Mouse (Mus musculus) frontal cortex, postnatal 10 days (tissue): ENCODE results near the gene Unc5c.

Experiments used
- DNase-seq, 2 experiments: peaks; one replicate each; pipeline ENCODE4 v3.0.0; 2022; ENCODE audit warnings: low spot score in 2 of 2, mixed read lengths in 1 of 2

Unc5c gene

DNA sequence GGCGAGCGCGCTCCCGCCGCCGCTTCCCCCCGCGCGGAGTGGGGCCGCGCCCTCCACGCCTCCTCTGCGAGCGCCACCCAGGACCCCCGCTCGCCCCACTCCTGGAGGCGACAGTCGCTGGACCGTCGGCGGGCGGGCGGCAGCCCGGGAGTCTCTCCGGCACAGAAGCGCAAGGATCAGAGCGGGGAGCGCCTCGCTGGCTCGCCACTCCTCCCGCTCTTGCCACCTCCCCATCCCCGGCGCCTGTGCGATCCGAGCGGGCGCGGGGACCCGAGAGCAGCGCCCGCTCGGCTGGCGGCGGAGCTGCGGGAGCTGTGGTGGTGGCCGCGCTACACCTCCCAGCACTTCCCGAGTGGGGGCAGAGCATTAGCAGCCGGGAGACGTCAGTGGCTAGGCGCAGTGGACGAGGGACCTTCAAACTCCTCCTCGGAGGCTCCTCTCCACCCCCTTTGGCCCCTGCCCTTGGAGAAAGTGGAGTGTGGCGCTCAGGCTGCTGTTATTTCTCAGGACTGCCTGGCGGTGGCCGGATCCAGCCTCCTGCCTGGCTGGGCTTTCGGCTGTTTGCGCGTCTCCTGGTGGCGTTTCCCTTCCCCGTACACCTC lies at the start of gene Unc5c:
Gene Unc5c (plus strand): TSS at position 113 of the 602 bp plus-strand sequence.
- DNase-seq: peak; percentile 63 to 76

DNA sequence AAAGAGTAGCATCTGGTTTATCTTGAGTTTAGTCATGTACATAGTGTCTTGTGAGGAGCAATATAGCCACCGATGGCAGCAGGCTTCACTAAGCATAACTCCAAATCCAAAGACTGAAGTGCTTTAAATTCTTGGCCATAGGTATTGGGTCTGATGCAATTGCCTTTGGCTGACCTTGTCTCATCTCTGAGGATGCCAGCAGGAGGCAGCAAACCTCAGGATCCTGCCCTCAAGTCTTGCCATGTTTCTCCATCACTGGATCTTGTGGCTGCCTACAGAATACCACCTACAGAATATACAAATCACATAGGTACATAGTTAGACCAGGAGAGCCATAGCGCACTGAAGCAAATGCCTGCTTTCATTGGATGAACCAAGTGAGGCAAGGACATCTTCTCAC lies 7.5 kb upstream of the Unc5c start:
- no peak for DNase-seq

DNA sequence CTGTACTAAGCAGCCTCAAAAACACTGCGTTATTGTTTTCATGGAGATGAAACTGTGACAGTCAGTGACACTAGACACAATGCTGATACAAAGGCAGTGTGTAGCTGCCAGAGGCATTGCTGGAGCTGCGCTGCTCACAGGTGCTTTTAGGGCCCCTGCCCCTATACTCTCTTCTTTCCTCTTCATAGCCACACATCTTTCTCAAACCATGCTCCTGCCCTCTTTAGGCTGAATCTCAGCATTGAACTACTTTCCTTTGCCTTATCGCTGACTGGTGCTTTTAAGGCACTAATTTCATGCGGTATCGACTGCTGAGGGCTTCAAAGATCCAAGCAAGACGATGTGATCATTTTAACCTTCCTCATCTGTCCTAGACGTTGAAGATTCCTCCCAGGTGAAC lies 2.5 kb upstream of the Unc5c start:
- DNase-seq: no peak

DNA sequence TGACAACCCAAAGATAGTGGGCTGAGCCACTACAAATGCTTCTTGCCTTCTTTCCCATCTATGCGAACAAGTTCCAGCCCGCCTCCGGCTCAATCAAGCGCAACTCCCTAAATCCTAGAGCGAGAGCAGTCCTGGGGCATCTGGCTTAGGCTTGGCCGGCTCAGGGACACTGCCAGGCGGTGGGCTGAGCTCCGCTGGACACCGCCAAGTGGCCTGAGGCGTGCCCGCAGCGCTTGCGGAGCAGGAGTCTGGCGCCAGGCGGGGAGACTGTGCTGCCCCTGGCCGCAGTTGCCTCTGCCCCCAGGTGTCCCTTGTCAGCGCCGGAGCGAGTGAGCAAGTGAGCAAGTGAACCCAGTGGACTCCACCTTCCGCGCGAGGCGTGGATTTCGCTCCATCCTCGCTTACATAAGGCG lies 319 bp upstream of the Unc5c start:
- peak; percentile 31 to 62 for DNase-seq

DNA sequence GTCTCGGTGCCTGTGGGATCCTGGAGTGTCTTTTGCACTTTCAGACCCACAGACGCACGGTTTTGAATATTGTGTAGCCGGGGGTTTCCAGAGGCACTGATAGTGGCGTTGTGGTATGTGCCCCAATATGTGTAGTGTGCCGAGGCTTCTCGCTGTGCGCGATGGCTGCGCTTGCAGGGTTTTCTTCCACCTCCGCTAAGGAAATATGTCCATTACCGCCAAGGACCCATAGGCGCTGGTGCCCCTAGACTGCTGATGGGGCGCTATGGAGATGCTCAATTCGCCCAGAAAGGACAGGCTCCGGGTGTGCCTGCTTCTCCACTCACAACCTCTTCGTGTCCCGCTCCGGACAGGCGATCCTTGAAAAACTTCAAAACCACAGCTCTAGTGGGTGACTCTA lies 1.0 kb downstream of the Unc5c start:
- peak in 1 of 2 experiments; percentile 37 for DNase-seq

DNA sequence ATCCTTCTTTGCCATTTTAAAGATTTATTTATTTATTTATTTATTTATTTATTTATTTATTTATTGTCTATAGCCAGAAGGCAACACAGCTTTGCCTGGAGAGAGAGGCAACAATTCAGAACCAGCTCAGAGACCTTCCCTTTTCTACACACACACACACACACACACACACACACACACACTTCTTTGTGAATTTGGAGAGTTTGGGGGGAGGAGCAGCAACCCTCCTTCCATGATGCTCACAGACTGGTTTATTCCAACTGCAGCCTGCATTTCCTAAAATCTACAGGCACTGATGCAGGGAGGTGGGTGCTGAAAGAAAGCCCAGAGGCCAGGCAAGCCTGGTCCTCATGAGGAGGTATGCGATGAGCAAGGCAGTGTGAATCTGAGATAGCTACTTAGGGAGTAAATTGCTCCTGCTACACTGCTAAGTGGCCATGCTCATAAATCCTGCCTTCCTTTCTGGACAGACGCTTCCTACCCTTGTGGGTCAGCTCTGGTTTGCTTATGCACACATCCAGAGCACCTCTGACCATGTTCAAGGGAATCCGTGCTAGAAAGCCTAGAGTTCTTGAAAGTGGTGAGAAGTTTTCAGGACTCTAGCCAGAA lies 1.8 kb downstream of the Unc5c start:
- DNase-seq: no peak

DNA sequence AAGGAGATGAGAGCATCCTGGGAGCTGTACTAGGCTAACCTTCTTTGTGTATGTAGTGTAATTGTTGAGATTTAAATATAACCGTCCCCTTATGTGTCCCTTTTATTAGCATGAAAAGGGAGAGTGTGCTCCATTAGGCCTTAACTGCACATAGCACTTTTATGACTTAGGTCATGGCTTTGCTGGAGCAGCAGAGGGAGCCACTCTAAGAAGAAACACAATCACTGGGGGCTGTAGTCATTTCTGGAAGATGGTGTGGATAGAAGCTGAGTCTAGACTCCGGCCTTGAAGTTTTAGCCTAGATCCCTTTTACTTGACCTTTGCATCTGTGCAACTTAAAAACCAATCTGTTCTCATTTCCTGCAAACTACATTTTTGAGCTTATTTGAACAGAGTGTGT lies 4.3 kb downstream of the Unc5c start:
- DNase-seq: no peak

DNA sequence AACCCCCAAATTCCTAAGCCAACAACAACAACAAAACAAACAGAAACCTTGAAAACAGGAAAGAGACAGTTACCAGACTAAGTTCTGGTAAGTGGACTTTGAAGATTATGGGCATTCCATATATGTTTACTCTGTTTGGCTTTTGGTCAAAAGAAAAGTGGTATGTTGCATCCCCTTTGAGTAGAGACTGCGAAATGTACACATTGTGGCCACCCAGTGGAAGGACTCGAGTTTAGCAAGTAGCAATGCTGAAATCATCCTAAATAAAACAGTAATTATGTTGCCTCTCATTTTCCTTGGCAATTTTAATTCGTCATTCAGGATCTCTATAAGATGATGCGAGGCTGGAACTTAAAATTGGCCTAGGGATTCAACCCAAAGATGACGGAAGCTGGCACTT lies 8.2 kb downstream of the Unc5c start:
- no peak for DNase-seq

DNA sequence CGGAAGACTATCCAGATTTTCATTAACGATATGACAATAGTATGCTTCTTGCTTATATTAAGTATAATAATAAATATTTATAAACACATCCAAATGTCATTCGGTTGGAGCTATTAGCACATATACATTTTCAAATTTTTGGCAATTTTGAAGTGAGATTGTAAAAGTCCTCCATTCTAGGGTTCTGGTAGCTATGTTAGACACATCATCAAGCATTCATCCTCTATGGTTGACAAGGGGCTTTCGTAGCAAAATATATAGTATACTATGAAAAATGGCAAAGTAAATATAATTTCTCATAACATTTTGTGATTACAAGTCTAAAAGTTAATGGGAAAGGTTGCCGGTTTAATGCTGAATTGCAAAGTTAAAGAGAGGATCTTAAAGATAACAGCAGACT lies 10.4 kb downstream of the Unc5c start:
- no peak for DNase-seq

DNA sequence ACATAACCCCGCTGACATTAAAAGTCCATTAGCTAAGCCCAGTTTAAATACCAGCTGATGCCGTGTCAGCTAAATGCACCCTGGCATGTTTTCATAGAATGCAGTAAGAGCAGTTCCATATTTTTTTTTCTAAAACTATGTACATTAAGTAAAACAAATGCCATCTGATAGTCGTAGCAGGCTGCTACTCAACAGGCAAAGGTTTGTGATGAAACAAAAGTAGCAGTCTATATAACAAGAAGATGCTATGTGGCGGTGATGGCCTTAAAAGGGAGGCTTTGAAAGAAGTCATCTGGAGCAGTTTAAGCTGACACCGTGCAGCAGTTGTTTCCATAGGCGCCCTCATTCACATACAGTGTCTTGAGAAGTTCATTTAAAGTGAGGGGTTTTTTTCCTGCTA lies 10.9 kb downstream of the Unc5c start:
- no peak for DNase-seq

DNA sequence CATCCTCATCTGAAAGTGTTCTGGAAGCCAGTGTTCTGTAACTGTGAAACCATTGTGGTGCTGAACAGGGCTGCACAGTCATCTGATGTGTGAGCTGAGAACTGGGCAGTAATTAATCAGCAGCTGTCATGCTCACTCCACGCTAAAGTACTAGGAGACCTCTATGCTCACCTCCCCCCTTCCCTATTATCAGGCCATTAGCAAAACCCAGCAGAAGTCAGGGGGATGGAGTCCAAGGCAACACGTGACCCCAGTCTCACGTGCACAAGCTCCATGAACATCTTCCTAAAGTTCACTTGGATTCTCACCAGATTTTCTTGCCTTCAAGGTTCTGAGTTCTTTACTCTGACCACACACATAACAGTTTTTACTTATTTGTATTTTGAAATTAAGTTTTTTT lies 11.7 kb downstream of the Unc5c start:
- DNase-seq: no peak

DNA sequence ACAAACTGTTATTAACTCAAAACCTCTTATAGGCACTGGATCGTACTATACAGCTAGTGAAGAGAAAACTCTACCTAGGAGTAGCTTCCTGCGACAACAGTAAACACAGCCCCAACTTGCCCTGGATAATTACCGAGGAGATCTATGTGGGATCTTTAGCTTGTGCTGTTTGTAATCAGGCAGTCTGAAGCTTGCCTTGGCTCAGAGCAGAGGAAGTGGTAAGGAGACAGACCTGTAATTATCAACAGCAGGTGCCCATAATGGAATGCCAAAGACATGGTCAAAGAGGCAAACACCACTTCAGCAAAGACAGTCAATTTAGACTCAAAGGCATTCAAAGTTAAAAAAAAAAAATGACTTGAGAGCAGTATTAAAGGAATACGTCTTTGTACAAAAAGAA lies 17.4 kb downstream of the Unc5c start:
- no peak for DNase-seq

DNA sequence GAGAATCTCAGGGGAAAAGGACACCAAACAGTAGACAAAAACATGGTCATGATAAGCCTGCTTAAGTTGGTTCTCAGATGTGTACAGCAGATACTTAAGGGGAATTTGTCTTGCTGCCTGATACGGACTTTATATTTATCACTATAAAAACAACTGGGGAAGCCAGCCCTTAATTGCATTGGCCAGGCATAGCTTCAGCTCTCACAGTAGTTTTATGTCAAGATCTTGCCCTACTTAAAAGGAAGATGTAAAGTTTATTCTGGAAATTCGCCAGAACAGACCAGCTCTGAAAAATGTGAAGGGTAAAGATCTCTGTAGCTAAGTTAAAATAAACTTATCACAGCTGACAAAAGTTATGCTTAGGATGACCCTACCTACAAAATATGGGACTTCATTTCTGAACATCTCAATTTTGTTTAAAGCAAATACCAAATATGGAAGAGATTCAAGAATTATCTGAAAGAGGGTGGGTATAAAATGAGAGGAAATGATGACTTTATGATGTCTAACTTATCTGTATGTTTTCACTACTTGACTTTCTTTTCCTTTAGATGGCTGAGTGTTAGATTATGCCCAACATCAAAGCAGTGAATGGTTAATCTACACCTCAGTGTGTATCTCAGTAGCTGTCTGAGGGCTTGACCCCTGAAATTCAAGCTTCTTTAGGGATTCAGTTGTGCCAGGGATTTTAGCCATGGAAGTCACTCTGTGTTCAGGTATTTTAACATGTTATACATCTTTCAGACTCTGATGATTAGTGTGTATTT lies 18.8 kb downstream of the Unc5c start:
- no peak for DNase-seq

DNA sequence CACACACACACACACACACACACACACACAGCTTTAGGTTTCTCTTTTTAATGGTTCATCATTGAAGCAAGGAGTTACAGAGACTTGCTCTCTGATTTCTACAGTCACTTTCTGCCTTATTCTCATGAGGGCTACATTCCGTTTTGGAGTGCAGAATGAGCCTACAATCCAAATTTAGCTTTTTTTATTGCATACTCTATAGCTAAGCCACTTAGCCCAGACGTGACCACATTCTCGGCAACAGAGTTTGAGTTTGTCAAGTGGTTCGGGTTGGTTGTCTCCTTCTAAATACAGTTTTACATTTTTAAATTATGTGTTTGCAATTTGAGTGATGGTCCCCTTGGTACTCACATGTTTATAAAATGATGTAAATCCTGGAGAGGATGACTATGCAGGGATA lies 20.2 kb downstream of the Unc5c start:
- no peak for DNase-seq

DNA sequence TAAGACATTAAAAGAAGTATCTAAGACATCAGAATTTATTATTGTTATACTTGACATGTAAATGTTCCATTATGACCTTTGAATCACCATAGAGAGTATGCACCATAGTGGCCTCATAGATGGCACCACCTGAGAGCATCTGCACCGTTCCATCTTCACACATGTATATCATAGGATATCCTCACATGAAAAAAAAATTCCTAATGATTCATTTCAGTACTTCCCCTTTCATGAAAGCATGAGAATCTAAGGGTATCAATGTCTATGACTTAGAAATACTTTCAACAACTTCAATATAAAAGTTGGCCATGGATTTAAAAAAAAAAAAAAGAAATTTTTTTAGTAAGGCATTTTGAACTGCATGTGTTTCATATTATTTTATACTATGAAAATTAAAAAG lies 25.6 kb downstream of the Unc5c start:
- no peak for DNase-seq

DNA sequence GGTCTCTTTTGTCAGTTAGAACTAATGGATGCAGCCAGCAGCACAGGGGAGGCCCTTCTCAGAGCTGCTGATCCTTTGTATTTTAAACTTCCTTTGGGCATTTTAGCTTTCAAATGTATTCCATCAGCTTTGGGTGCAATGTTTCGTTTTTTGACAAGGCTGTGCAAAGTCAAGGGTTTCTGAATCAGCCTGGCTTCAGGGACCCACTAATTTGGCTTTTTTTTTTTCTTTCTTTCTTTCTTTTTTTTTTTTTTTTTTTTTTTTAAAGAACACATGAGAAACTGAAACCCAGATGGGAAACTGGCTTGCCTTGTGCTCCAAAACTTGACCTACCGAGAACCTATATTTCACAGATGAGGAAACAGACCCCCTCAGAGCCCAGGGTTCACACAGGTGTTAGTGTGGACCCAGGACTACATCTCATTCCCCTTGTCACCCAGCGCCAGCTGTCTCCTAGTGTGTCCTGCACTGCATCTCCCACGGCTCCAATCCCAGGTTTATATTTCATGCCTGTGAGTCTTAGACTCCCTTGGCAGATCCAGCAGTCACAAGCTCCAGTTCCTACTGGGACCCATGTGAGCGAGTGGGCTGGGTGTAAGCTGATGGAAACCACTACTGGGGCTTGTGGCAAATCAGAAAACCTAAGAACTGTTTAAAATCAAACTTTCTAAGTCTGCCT lies 26.4 kb downstream of the Unc5c start:
- no peak for DNase-seq

DNA sequence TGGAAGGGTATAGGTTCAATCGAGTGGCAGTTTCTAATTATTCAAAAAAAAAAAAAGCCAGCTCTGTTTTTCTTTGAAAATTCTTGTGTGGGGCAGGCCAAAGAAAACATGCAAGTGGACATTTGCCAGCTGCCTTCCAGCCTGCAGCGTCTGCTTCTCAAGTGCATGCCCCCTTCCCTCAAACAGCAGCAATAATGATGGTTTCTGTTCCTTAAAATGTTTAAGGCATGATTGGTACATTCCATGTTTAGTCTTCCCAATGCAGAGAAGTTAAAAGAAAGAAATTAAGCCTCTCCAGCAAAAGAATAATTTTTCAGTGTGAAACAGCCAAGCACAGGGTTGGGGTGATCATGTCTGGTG lies 26.9 kb downstream of the Unc5c start:
- DNase-seq: no peak

DNA sequence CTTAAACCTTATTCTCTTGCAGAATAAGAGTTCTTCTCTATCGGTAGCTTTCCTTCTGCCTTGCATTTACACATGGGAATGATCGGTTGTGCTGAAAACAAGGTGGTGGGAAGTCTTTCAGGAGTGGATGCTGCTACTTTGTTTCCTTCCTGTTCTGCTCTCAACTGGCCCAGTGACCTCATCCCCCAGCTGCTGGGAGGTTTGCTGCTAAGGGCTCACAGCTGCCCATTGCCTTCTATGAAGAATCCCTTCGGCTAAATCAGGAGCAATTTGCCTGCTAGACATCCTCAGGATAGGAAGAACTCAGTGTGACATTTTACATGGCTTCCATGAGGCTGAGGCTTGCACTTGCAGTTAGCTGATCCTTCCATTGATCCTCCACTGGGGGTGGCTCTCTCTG lies 28.0 kb downstream of the Unc5c start:
- no peak for DNase-seq

DNA sequence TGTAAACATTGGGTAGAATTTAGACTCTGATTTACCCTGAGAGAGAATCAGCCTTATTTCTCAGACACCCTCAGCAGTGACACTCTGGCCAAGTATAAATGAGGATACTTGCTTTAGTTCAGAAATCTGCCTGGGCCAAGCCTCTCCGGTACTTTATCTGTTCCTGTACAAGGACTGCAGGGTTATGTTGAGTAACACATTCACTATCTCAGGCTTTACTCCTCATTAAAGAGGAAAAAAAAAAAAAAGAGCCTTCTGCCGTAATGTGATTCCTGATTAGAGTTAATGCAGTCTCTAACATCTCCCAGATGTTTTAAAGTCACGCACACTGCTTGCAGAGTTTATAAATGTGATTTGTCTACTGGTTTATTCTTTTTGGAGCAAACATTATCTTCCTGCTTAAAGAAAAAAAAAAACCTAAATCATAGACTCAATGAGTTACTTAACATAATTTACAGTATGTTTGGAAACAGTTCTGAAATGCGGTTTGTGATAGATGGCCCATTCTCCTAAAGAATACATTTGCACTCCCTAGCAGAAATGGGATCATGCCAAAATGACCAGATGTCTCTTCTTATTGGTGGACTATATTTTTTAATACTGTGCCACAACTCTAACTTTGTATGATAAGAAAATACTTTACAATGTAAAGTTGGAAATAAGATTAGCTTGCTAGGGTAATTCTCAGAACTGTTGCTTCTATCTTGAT lies 33.5 kb downstream of the Unc5c start:
- no peak for DNase-seq

DNA sequence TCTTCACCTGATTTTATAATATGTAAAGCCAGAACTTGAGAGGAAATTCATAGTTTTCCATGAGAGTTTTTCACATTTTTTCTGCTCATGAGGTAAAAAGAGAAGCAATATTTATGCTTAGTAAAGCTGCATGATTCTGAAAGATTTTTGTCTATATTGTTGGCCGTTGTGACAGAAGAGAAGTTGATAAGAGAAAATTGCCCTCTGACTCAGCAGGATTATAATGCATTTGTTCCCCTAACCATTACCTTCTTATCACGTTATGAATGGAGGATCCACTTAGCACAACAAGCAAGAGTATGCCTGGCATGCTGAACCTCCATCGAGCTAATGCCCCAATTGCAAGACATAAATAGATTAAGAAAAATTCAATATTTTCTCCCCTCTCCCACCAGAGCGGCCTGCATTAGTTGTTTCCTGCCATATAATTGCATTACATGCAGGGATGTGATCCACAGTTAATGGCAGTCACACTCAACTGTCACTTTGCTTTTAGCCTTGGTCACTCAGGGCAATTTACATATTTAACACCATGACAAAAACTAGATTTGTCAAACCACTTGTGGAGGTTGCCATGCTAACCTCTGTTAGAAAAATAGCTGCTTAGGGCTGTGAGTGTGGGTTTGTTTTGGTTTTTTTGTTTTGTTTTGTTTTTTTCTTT lies 37.0 kb downstream of the Unc5c start:
- no peak for DNase-seq

DNA sequence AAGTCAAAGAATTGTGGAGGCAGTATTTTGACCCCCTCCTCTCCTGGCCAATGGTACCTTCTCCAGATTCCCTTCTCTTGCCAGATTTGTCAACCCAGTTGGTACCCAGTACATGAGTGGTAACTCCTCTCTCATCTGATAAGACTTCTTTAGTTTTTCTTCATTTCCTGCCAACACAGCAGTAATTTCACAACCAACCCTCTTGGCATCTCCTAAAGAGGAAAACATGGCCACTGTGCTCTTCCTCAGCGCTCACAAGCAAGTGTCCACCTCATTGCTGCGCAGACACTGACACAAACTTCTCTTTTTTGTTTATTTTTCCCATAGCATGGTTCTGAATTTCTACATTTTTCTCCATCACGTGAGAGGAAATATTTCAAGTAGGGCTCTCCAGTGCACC lies 38.3 kb downstream of the Unc5c start:
- DNase-seq: no peak

DNA sequence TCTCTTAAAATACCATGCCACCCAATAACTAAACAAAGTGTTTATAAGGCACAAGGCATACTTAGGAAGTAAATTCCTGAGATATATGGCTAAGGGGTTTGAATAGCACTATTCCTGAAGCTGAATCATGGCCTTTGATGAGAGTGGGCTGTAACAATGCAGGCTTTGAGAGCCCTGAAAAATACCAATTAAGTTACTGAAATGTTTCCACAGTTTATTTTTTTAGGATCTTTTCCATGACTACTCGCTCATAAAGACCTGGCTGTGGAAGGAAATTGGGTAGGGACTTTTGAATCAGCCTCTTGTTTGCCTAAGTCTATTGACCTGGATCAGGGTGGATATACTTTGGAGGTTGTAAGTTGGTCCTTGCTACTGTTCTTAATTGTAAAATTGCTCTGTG lies 44.8 kb downstream of the Unc5c start:
- no peak for DNase-seq
